Mouse (Mus musculus): ENCODE results near the gene Hey2. TPM values are rescaled to one million over a fixed set of nuclear protein-coding genes. Genes with fewer than 3 reads are reported as not detected.

The Hey2 gene
- total RNA-seq, 4 experiments from 2014 or later = 3.9 to 6.8 (median 5.3) TPM

- DNase-seq (ENCODE audit: low spot score) = no peak
Measured at GRCm38 (mm10) chr10:30791016-30791415, 51.6 kb downstream of the Hey2 start.

GRCm38 (mm10) chr10:30789521-30789920 is 53.1 kb downstream of the Hey2 start:
- DNase-seq (ENCODE audit: low spot score) = no peak

GRCm38 (mm10) chr10:30788340-30788721 is 54.3 kb downstream of the Hey2 start:
- no peak for DNase-seq (ENCODE audit: low spot score)

- DNase-seq (ENCODE audit: low spot score) = no peak
Measured at GRCm38 (mm10) chr10:30787684-30788339, 54.8 kb downstream of the Hey2 start.

- DNase-seq (ENCODE audit: low spot score) = no peak
Measured at GRCm38 (mm10) chr10:30786103-30786754, 56.4 kb downstream of the Hey2 start.

Other genes with a start within 250 kb of the Hey2 start
- gene Trmt11, start 242.1 kb downstream of the Hey2 start, total RNA-seq (2022) = 1 to 10 TPM; 4.9 to 8.2 (median 5.4) TPM
- gene Hint3, start 213.2 kb downstream of the Hey2 start, total RNA-seq (2022) = 100 to 1,000 TPM in 1 of 4 experiments, 10 to 100 TPM in 3; 87.7 to 103 (median 95.8) TPM
- 1 to 10 TPM; 2.6 to 3.6 (median 3.0) TPM for gene Ncoa7, start 39.5 kb downstream of the Hey2 start, total RNA-seq (2022)

Data from heart, adult 8-10 months (tissue).